Mouse (Mus musculus) embryo, embryonic 9.5 days (tissue): ENCODE measurements around the gene Gm17409.

Source experiments
- DNase-seq: peaks from one replicate; pipeline ENCODE4 v3.0.0-alpha.2; 2017; ENCODE audit errors: extremely low spot score

Gm17409 gene

DNA sequence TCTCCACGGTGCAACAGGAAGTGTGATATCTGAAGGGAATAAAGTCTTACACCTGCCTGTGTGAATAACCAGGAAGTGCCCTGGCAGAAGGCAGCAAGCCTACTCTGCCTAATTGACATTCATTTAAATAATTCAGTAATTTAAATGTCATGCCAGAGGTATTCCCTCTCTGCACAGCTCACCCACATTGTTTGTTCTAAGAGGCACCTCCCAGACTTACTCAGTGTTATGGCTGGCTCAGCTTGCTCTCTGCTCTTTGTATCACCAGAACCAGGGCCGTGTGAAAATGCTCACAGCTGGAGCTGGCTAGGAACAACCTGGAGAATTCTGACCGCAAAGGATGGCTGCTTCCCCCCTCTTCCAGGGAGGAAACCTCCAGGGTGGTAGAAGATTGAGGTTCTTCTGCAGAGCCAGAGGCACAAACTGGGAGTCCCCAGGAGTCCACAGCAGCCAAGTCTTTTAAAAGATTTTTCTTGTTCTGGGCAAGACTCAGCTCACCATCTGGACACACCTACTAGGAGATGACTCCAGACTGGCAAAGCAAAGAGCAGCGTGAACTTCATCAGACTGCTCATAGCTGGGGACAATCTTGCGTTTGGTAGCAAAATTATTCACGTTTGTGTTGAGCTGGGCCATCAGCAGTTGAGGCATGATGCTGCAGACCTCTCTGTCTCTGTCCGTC lies 14.5 kb downstream of the Gm17409 start:
- no peak for DNase-seq

DNA sequence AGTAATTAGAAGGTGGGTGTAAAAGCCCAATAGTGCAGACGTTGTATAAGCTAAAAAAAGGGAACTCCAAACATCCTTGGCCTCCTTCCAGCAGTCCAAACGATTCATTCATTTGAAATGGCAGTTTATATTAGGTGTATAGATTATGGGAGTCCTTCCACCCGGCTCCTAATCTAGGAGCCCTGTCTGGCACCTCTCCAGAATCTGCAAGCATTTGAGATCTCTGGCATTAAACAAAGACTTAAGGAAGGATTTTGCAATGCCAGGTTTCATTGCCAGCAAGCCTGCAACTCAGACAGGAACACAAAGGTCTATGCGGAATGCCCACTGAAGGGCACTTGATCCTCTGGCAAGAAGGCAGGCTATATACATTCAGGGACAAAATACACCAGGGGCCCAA lies 15.2 kb downstream of the Gm17409 start:
- DNase-seq, result no peak

DNA sequence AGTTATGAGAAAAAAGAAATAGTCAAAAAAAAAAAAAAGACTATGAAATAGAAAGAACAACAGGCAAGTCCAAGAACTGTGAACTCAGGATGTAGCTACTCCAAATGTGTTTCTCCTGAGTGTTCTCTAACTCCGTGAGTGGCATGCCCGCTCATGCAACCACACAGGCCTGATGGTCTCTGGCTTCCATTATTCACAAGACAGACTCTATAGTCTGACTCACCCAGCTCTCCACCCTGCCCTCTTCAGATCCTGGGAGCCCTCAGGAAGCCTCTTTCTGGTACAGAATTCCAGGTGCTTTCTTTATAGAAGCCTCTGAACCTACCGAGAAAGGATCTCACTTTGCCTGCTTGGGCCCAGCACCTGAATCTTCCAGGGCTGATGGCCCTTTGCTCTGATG lies 15.8 kb downstream of the Gm17409 start:
- DNase-seq, result no peak

DNA sequence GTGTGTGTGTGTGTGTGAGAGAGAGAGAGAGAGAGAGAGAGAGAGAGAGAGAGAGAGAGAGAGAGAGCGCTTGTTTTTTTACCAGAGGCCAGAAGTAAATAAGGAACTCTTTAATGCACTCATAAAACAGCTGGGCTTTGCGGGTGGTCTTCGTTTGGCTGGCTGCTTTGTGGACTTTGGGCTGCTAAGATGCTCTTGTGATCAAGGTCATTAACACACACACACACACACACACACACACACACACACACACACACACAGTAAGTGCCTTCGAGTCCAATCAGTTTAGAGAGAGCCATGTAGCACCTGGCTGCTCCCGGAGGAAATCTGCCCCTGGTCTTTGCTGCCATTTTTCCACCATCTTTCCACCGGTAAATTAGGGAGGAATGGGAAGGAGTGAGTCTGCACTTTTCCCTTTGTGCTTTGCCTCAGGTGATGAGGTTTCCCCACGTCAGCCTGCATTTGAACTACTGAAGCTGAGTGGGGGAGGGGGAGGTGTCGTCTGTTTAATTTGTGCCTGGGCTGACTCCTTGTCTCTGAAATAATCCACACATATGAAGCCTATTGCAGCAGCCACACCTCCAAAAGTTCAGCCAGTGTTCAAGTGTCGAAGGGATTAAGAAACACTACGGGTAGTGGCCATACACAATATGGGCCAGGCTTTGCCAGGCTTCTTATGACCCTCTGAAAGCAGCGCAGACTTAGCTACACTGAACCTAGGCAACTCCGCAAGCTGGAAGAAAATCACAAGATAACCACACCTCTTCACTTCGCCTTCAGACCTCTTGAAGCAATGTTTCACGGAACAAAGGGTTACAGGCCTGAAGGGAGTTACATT lies 16.7 kb downstream of the Gm17409 start:
- DNase-seq, result no peak

DNA sequence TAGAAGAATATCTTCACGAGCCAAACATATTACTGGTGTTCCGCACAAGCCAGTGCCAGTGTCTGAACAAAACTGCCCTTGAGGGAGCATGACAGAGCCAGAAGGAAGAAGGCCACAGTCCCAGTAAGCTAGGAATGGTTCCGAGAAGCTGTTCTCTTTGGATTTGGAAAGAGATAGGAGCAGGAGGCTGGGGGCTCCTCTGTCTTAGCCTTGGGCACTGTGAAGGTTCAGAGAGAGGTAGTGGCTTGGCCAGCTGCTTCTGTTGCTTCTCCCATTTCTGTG lies 17.3 kb downstream of the Gm17409 start:
- DNase-seq, result no peak

DNA sequence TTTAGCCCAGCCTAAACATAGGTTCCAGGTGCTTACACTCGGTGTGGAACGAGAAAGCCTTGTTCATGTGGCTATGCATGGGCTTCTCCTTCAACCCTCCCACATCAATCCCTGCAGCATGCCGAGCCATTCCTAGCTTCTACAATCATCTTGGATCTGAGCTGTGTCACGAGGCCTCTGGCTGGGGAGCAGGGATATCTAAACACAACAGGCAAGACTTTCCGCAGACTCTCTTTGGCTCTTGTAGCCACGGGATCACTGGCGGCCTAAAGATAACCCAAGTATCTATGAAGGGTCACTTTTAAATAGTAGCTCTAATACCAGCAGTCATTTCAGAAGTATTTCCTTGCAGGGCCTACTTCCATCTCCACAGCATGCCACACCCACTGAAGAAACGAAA lies 18.5 kb downstream of the Gm17409 start:
- DNase-seq, result no peak

DNA sequence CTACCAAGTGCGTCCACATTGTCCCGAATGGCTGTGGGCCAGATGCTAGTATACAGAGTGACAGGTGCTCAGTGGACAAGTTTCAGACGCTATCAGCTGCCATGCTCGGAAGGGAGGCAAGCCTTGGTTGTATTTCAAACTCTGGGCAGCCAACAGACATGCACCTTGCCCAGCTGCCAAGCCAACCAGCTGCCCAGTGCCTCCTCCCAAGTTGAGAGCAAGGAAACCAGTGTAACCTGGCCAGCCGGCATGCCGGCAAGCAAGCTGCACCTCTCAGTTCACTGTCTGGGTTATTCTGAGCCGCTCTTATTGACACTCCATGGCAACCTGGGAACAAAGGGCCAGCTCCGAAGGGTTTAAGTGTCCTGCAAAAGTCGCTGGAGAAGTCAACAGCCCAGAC lies 19.4 kb downstream of the Gm17409 start:
- DNase-seq, result no peak

DNA sequence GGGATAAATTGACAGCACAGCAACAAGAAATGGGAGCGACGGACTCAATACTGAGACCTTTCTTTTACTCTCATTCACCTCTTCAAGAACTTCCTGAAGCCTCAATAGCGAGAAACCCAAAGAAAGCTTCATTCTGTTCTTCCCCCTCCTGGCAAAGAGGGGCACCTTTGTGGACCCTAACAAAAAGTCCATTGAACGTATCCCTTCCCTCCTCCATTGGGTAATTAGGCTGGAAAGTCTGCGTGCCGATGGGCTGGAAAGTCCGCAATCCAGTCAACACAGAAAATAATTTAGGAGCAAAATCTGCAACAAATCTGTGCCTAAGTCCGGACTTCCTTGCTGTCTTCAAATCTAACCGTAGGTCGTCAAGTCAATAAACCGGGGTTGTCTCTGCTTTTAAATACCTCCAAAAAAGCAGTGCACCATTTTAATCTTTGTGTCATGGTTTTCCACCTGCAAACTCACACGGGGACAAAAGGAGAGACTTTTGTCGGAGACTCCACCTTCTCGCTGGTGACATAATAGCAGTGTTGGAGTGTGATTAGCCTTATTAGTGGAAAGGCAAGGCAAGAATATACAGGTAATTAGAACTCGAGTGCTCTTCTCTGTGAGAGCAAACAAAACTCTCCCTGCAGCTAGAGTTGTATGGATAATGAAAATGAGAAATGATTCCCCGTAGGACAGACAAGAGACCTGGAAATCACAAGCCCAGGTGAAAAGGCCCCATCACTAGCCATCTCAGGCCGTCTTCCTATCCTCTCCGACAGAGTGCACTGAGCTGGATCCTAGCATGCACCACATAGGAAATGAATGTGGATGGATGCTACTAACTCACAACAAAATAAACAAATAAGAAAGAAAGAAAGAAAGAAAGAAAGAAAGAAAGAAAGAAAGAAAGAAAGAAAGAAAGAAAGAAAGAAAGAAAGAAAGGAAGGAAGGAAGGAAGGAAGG lies 24.0 kb downstream of the Gm17409 start:
- no peak for DNase-seq

DNA sequence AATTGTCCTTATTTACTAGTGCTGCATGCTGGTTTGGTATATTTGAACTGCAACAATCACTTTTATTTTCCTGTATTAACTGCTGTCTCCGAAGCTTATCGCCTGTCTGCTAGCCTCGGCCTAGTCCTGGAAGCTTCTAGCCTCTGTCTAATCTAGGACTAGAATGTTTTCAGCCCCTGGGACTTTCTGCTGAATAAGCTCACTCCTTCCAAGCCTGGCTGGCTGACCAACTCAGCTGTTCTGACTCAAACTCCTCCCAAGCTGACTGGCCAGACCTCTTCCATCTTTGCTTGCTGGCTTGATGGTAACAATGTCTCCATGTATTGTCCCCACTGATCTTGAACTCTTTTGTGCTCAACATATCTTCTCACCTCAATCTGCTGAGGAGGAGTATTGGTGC lies 25.4 kb downstream of the Gm17409 start:
- DNase-seq, result no peak

DNA sequence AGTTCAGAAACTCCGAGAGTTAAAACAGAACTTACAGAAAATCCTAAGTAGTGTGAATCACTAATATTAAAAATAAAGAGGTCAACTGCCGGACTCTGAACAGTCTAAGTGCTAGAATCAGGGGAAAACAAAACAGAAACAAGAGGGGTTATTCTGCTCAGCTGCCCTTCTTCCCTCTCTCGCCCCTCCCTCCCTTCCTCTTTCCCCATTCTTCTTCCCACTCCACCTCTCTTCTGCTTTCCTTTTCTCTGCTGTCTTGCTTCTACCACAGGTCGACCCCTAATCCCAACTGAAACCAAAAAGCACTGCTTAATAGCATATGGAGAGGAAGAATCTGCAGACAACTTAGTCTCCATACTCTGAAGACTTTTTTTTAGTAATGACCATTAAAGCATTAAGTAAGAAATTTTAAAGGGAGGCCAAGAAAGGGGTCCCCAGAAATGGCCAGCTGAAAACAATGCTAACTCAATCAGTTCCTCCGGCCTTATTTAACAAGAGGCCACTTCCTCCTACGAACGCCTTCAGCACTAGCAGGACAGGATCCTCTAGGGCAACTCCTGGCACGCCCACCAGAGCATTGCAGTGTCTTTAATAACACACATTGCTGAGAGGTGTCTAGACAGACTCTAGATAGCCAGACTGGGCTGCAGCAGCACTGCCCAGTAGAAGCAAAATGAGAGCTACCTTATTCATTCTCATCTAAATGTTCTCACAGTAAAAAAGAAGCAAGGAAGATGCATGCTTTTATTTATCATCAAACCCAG lies 26.9 kb downstream of the Gm17409 start:
- DNase-seq, result no peak

DNA sequence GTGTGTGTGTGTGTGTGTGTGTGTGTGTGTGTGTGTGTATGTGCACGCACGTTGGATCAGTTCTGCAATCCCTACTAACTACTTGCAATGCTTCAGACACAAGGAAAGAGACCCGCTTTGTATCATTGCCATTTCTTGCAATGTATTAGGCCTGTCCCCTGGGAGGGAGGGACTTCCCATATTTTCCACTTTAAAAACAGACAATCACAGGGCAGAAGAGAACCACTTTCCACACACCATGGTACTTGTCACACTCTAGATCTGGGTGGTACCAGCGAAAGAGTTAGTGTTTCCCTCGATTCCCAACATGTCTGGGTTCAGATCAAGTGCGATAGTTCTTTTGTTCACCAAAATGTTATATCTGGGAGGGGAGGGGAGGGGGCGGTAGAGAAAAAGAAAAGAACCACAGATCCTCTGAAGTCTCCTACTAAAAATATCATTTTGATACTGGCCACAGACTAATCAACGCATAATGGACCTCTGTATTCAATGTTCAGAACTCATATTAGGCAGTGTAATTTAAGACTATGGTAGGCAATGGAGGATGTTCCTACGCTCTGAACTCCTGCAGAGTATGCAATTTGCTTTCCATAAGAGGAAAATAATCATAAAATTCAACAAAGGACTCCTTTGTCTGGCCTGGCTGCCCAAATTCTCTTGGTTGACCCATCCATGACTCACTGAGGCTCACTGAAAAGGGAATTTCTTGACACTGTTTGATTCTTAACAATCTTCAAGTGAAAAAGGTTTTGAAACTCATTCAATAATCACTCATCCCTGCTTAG lies 35.6 kb downstream of the Gm17409 start:
- no peak for DNase-seq

DNA sequence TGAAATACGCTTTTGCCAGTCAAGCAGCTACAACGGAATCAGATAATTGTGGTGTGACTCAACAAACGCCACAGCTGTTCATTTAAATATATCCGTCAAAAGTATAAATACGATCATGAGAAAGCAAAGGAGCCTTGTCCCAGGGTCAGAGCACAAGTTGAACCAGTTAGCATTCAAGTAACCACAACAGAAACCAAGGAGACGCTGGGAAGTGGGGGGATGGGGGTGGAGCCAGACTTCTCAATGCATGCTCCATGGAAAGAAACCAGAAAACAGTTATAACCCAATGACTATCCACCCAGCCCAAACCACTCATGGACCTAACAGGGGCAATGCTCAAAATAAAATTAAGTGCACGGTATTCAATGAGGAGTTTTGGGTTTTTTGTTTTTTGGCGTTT lies 40.3 kb downstream of the Gm17409 start:
- DNase-seq, result no peak

DNA sequence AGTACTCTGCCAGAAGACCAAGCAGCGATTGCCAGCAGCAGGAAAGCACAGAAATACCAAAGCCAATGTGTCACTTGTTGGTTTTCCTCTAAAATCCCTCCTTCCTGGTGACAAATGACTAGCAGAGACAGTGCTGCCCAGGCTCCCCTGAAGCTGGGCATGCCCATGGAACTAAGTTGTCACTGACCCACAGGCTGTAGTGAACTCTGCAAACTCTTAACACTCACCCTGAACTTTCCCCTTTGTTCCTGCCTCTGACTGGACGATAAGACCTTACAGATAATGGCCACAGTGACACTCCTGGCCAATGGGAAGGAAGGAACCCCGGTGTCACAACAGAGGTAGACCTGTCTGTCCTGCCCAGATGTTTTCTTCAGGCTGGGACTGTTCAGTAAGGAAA lies 43.3 kb downstream of the Gm17409 start:
- no peak for DNase-seq

DNA sequence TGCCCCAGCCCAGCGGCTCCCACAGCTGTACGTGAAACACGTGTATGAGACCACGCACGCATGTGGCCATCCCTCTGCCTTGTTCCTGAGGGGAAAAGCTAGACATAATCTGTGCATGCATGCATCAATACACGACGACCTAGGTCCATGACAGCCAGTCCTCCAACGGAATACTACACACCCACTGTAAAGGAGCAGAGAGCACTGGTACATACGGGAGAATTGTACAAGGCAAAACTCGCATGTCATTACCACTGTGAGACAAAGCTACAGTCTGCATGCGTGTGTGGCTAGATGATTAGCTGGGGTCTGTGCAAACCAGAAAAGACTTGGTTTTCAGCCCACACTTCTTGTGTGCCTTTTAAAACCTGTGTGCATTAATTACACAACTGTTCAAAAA lies 44.6 kb downstream of the Gm17409 start:
- DNase-seq, result no peak

DNA sequence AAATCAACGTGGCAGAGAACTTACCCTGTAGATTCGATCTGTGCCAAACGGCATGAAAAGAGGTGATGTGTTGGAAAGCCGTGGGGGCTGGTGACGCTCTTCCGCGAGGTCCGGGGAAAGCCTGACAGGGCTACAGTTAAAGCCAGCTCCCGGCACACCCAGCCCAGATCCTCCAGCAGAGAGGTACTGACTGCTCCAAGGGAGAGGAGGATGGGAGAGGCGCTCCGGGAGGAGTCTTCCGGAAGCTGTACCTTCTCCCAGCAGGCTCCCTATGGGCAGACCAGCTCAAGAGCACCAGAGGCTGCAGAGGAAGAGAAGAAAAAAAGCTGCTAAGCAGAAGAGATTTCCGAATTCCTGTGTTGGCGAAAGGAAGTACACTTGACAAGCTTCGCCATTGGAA lies 46.1 kb downstream of the Gm17409 start:
- no peak for DNase-seq

DNA sequence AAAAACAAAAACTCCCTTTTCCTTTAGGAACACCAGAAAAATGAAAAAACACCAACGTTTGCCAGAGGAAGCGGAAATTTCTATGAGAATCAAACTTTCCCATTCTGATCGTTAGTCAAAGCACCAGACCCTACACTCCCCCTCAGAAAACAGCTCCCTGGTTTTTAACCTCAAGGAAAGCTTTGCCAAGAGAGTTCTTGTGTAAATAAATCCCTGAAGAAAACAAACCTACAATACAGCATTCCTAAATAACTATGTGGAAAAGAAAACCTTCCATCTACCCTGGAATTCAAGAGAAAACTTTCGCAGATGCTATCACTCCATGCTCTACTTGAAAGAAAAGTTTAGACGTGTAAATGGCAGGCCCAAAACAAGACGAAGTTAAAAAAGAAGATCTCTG lies 47.0 kb downstream of the Gm17409 start:
- DNase-seq, result no peak

DNA sequence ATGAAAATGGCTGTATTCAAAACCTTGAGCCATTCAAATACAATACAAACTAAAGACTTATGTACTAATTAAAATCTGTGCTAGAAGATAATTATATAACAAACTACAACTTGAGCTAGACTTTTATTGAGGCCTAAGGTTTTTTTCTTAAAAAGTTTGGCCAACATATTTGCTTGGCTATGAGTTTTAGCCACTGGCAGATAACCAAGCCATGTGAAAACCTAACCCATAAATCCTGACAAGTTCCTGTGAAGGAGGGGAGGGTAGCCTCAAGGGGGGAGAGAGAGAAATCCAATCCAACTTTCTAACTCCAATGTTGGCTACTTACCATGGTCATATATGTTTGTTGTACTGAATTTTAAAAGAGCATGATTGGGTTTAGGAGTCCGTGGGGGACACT lies 48.6 kb downstream of the Gm17409 start:
- DNase-seq, result no peak
